Mouse (Mus musculus) left cerebral cortex, postnatal 4 days (tissue): ENCODE measurements around the gene Plcb1. TPM values are rescaled to one million over a fixed set of nuclear protein-coding genes. Genes with fewer than 3 reads are reported as not detected.

Source experiments
- DNase-seq: peaks from one replicate; pipeline ENCODE4 v3.0.0-alpha.2; 2022
- intact Hi-C: fragments of 180-260 bp; cut with DNase I; formaldehyde crosslinking; loops from one replicate; pipeline ENCODE4 v1.15.1; 2025
- total RNA-seq, 2 experiments: library from RNA; stranded (reverse); gene quantifications; 2 replicates each; pipeline ENCODE4 v1.2.3; 2021

Gene Plcb1
- total RNA-seq = 100 to 1,000 TPM; 109 to 115 TPM

DNA sequence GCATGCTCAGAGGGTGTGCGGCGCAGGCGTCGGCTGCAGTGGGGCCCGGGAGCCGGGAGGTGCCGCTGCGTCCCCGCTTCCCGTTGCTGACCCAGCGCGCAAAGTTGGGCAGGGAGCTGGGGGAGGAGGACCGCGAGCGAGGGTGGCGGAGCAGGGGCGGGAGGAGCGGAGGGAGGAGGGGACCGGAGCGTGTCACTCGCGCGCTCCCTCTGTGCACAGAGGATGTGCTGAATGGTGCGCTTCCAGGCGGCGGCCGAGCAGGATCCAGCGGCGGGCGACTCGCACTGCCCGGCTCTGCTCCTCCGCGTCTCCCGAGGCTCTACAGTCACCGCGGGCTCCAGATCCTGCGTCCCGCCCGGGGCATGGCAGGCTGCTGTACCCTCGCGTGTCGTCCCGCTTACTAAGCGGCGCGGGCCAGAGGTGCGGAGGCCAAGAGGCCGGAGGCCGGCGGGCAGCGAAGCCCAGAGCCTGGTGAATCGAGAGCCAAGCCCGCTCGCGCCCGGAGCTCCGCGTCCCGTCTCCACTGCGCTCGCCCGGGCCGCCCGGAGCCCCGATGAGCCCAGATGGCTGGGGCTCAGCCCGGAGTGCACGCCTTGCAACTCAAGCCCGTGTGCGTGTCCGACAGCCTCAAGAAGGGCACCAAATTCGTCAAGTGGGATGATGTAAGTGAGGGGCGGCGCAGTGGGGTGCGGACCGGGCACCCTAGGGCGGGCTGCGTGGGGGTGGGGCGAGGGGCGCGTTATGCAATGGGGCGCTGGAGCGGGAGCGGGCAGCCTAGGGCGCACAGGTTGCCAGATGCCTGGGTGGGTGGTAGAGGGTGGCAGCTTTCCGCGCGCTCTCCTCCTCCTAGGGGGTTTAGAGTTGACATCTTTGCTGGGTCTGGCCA is at the start of gene Plcb1:
Gene Plcb1 (plus strand): TSS at position 98 of the 886 bp plus-strand sequence.
- intact Hi-C loops = loop anchor here (2.0 to 10.0 kb wide), 5 partner anchors 101 to 539 kb away; partner anchors contain the start of gene Hao1
- peak; percentile 93 for DNase-seq

DNA sequence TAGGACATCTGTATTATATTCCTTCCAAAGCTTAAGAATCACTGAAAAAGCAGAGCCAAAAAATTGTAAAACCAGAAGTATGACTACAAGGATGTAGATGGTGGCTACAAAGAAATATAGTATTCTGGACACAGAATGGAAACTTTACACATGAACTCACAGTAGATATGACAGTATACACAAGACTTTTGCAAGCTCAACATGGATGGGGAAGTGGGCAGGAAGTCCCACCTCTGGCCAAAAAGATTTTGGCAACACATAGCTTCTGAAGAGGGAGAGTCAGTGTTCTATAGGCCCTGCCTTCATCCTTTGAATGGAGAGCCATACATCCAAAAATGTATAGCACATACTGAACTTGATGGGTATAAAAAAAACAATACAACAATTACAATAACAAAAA is 30.3 kb upstream of the Plcb1 start:
- no peak for DNase-seq
- intact Hi-C loops = no loop called here

DNA sequence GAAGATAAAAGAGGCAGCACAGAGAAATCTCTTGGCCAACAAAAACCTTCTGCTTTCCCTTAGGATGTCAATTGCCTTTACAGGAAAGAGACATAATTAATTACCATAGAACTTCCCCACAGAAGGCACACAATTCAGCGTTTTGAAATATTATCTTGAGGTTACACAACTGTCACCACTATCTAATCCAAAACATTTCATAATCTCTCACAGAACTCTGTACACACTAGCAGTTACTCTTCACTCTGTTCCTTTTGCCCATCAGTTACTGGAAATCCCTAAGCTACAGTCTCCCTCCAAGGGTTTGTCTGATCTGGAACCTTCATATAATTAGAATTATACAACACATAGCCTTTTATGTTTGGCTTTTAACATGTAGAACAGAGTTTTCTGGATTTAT is 29.8 kb upstream of the Plcb1 start:
- intact Hi-C loops = no loop called here
- DNase-seq = no peak

DNA sequence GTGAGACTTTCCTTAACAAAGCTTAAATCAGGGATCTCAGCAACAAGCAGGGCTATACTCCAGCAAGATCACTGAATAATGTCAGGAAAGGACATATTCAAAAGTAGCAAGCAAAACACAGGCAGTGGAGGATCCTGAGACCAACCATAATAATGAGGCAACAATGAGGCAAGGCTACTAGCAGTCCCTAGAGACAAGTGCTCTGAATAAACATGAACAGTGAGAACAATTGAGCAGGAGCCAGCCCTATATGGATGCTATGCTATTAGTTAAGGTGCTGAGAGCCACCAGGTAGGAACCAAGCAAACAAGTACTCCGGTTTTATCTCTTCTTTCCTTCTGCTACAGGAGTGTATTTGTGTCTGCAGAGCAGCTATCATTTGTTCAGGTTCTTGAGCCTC is 24.8 kb upstream of the Plcb1 start:
- intact Hi-C loops = no loop called here
- no peak for DNase-seq

DNA sequence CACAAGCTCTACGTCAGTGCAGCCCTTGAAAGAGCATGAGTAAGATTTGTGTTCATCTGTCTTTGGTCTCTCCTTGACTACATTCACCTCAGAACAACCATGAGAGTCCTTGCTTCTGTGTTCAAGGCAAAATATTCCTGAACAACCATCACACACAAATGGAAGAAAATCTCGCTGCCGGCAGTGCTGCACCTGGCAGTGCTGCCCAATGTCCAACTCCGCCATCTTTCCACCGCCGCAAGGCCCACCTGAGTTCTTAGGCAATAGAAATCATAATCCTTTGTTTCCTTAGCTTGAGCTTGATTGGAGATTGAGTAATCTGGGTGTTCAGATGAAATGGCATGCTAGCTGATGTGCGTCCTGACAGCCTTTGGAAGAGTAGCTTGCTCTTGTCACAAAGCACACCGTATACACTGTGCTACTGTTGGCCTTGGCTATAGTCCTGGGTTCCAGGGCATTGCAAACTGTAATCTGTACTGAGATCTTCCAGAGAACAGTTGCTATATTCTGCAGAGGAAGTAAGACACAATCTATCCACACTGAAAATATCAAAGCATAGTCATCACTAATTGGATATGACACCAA is 22.4 kb upstream of the Plcb1 start:
- no peak for DNase-seq
- intact Hi-C loops = no loop called here

DNA sequence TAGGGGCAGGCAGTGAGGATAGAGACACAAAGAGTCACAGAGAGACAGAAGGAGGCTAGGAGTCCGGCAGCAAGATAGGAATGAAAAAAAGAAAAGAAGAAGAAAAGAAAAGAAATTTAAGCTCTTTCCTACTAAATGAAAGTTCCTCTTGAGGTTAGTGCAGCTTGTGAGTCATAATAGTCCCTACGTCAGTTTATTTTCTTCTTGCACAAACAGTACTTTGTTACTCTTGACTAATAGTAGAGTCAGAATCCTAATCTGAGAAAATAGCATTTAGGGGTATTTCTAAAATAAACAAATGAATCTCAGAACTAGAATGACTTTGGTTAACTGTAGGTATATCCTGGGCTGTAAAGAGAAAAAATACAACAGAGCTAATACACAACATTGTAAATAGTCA is 21.4 kb upstream of the Plcb1 start:
- DNase-seq = no peak
- intact Hi-C loops = no loop called here

DNA sequence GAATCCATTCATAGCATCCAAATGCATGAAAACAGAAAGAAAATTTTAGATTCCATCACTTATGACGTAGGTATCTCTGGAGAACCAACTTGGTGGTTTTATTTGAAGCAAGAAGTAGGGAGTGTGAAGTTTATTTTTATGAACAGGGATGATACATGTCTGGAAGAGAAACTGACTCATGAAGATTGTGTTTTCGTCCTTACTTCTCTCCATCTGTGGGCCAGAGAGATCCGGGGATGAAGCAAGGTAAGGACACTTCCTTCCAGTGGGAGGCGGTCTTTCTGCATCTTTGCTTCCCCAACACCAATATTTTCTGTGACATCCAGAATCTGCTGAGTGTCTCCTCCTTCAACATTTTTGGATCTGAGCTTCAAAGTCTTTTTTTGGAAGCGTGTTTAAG is 6.0 kb upstream of the Plcb1 start:
- intact Hi-C loops = loop anchor here (10.0 kb wide), 4 partner anchors 95 to 225 kb away; partner anchors contain the start of gene Hao1

DNA sequence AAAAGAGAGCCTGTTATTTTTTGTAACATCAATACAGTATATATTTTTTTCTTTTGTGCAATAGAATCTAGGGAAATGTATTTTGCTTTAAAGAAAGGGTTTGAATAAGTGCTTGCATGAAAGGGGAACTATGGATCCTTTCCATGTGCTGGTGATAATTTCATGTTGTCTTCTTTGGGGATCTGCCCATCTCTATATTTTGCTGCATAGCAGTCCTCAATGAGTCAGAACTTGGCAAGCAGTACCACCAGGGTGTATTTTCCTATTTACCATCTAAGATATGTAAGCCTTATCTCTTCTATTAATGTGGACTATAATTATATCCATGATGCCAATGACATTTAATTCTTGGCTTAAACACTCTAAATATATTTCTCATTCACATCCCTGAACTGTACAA is 5.6 kb upstream of the Plcb1 start:
- DNase-seq = no peak
- intact Hi-C loops = loop anchor here (10.0 kb wide), 4 partner anchors 96 to 226 kb away; partner anchors contain the start of gene Hao1

More for the DNA sequence above, 6.0 kb upstream of the Plcb1 start:
- DNase-seq = no peak

DNA sequence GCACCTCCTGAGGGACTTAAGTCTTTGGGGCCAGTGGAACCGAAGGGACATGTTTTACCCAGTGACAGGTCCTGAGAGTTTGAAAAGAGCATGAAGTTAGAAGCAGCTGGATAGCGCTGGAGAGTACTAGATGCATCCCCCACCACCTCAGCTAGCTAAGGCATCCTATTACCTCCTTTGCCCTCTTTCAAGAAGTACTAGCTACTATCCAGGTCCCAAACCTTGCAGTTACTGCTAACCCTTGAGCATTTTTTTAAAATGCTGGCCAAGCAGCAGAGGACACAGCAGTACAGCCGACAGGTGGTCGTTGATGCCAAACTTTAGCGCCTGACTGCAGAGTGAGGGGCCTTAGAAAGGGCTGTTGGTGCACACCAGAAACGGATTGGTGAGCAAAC is 986 bp downstream of the Plcb1 start:
- peak; percentile 10 for DNase-seq
- intact Hi-C loops = loop anchor here (2.0 to 10.0 kb wide), 5 partner anchors 102 to 538 kb away; partner anchors contain the start of gene Hao1

DNA sequence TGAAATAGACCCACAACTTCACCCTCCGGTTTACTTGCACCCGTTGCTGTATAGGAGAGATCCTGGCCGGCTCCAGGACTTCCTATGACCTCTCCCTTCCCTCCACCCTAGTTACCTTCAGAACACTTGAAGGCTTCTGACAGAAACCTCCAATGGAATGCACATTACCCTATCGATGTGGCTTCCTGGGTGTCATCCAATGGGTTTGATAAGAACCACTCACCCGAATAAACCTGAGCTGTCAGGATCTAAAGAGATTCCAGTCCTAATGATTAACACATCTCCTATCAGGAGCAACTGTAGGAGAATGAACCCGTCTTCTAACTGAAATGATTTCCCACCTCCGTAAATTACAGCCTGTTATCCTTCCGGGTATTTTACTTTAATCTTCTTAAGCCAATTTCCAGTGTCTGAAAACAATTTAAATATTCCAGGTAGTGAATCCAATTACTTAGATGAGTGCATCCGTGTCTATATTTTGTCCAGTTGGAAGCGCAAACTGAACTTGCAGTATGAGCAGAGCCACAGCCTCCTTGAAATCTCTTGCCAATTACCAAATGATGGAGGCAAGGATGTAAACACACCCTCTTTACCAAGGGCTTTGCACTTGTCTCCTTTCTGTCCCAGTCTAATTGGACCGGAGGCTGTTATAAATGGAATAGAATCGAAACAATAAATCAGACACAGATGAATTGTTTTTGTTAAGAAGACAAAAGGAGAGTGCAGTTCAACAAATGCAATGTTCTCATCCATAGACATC is 1.6 kb downstream of the Plcb1 start:
- intact Hi-C loops = loop anchor here (2.0 to 10.0 kb wide), 5 partner anchors 103 to 537 kb away; partner anchors contain the start of gene Hao1
- no peak for DNase-seq

DNA sequence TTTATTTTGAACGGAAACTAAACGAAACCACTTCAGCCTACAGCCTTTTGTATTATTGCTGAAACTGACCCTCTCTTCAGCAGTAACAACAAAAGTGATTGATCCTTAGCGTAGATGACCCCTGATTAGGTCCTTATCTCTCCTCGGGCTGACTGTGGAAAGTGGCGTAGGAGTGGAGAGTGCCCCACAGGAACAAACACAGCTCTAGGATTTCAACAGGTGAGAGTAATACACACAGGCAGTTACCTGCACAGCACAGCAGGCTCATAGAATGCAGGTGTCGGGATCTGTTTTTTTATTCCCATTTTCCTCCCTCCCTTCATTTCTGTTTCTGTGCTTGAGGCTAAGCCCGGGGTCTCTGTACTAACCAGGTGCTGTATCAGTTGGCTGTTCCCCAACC is 7.1 kb downstream of the Plcb1 start:
- no peak for DNase-seq
- intact Hi-C loops = no loop called here

DNA sequence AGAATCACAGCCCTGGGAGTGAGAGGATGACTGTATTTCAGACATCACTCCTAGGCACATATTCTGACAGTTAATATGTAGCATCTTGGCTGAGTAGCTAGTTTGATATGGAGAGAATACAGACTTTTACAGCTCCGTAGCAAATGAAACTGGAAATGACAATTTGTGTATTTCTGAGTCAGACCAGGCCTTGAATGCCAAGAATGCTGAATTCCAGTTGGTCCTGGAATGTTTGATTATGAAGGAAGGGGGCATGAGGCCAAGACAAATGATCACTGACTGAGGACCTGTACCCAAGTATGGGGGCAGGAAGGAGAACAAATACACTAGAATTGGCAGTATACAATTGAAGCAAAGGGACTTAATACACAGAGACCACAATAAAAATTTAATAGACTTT is 14.4 kb downstream of the Plcb1 start:
- intact Hi-C loops = no loop called here
- no peak for DNase-seq

DNA sequence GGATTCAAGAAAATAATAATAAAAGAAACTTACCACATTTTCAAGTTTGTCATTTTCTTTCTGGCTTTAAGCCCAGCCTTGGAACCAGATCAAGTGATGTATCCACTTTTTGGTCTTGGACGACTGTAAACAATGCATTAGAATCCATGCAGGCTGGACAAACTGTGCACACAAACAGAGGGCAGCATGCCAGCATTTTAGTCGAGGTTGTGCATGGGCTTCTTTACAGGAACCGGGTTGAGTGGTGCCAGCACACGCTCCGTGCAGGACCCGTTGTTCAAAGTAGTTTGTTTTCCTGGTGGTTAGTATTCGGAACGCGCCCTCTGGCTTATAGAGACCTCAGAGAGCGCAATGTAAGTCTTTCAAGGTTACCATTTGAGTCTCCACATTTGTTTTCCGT is 30.5 kb downstream of the Plcb1 start:
- peak; percentile 40 for DNase-seq
- intact Hi-C loops = no loop called here

DNA sequence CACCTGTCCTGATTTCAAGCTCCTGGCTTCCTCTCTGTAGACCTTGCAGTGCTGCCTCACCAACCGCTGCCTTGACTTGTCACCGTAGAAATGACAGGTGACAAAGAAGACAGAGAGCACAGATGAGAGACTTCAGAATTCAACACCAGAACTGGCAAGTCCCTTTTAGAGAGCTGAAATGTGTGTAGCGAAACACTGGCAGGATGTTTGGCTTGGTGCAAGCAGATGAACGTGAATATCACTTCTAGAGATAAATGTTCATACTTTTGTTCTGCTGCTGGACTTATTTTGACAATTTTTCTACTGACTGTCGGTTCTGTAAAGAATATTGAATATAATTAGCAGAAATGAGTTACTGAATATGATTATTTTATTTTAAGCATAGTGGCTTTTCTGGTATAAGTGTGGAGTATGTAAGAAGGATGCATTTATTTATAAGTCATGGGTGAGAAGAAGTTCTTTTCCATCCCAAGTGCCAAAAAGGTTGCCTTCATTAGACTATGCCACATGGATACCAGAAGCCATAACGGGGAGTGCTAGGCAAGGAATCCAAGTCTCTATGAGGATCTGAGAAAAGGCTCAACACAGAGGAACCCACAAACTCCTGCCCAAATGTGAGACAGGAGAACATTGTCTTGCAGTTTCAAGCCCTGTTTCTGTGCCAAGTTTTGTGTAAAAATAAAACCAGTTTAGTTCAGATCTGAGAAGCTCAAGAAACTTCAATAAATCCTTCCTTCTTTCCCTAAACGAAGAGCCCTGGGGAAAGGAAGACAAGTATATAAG is 31.4 kb downstream of the Plcb1 start:
- DNase-seq = no peak
- intact Hi-C loops = no loop called here

DNA sequence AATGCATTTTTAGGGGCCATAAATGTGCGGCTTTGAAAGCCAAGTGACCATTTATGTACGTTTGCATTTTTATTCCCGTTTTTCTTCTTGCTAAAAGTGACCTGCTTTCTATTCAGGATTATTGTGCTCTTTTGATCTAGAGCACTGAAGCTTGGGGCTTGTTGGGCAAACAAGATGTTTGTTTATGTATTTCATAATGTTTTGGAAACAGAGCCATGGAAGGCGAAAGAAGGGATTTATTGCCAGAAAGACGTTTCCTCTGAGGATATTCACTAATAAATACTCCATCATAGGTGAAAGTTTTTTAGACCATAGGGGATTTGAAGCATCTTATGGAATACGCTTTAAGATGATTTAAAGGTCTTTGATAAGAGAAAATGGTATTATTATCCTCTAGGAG is 35.3 kb downstream of the Plcb1 start:
- intact Hi-C loops = no loop called here
- DNase-seq = no peak

DNA sequence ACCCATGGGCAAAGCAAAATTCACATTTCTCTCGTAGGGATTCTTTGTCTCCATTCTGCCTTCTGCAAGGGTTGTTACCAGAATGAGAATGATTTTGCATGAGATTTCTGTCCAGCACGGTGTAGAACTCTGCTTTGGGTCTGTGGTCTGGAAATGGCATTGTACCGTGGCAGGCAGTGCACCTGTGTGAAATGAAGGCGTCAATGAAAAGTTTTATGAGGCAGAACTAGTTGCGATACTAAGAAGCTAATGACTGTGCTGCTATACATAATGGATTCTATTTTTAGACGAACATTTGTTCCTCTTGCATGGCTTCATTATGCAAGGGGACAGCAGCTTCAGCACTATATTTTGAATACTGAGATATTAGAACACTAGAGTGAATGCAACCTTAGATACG is 39.8 kb downstream of the Plcb1 start:
- intact Hi-C loops = no loop called here
- no peak for DNase-seq

DNA sequence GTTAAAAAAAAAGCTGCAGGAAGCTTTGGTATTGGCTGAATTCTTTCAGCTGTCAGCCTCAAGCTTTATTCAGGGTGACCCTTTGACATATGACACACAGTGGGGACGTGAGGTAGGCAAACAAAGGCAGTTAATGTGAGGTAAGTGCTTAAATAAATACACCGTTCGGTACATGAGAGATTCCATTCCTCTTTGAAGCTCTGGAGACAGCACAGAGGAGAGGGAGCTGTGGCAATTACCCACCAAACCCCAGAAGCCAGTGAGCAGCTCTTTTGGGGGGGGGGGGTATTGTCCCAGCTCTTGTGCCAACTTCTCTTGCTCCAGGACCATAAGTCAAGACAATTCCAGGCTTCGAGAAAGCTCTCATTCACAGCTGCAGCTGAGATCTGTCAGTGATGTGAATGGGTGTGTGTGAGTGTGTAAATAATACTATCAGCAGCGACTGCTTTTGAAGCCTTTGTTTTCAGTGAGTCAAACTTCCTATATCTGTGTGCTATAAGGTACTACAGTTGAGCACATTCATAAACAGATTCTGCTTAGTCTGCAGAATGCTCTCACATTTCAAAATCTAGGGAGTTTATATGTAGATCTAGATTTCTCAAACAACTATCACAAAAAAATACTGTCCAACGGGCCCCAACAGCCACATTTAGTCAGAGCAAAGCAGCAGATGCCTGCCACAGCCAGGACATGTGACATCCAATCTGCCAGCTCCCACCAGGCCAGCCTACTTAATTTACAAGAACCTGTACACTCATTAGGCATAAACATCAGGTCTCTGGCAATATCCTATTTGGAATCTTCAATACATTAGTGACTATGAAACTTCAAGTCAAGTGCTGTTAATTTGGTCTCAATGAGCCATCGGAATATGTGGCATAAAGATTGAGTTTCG is 40.5 kb downstream of the Plcb1 start:
- DNase-seq = peak; percentile 51
- intact Hi-C loops = no loop called here

DNA sequence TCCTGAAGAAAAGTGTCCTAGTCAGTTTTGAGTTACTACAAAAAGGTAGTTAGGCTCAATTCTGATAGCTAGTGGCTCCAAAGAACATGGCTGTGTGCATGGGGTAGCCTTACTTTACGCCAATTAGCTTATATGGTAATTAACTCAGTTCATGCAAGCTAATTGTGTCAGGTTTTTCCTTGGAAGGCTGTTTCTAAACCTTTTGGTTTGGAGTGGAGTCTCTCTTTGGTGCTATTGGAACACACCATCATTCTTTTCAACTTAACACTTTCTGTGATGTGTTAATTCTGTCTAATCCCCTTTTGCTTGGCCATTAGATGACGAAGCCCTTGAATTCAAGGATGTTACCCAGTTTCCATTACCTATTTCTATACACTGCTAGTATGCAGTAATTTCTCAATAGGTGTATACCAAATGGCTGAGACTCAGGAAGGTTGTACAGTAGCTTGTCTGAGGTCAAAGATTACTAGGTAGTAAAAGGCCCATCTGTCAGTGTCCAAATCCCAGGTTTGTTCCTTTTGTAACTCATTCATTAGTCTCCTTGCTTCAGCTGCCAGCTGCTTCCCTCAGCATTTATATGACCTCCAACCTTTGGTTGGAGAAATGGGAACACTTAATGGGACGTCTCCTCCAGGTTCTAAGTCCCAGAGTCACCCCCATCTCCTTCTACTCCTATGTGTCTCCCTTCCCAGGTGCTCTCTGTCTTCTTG is 42.1 kb downstream of the Plcb1 start:
- intact Hi-C loops = no loop called here
- DNase-seq = no peak

DNA sequence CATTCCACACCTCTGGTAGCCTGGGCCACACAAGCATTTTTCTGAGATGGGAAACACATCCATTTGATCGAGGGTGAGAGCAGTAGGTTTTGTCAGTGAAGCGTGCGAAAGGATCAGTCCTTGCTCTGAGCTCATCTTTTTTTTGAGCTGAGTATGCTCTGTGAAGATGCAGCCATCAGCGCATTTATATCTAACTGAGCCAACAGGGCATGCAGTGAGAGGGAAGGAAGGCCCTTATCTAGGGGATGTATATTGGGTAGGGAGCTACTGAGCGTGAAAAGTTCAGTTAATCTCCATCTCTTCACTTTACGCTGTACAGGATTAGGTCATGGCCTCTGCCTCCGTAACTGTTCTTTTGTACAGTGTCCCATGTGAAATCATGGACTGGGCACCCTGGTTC is 46.0 kb downstream of the Plcb1 start:
- intact Hi-C loops = no loop called here
- DNase-seq = no peak
